Mouse (Mus musculus) bone marrow macrophage, adult 2 months (primary cell): Measurements from ENCODE around the gene Olfr481. TPM values are rescaled to one million over a fixed set of nuclear protein-coding genes. Genes with fewer than 3 reads are reported as not detected.

ENCODE experiments used
- H3K27ac ChIP-seq: 2 replicates; pipeline ENCODE4 v1.5.1; 2012; ENCODE audit warnings: low read depth, low read length; ENCODE audit not compliant: insufficient read depth
- H3K4me1 ChIP-seq: 2 replicates; pipeline ENCODE4 v1.6.1; 2012; ENCODE audit warnings: low read length; ENCODE audit not compliant: control insufficient read depth, insufficient read depth
- H3K4me3 ChIP-seq: 2 replicates; pipeline ENCODE4 v1.5.1; 2012; ENCODE audit warnings: mild to moderate bottlenecking, low read length, moderate library complexity; ENCODE audit not compliant: insufficient read depth
- CTCF ChIP-seq: IDR thresholded peaks from 2 replicates; pipeline ENCODE4 v1.5.1; 2012; ENCODE audit warnings: low read depth, mild to moderate bottlenecking, low read length, moderate library complexity
- POLR2A ChIP-seq: IDR thresholded peaks from 2 replicates; pipeline ENCODE4 v1.6.1; 2012; ENCODE audit warnings: mild to moderate bottlenecking, low read depth, low read length, borderline replicate concordance
- polyA plus RNA-seq: library from polyadenylated mRNA; stranded (reverse); fragments of >200 nt; gene quantifications from 2 replicates; pipeline ENCODE4 v1.2.4, GENCODE M21; 2012; ENCODE audit not compliant: missing spikeins, insufficient read depth, insufficient read length

The Olfr481 gene
- polyA plus RNA-seq: 0.31 TPM in 1 of 2 replicates, not detected in the other

DNA sequence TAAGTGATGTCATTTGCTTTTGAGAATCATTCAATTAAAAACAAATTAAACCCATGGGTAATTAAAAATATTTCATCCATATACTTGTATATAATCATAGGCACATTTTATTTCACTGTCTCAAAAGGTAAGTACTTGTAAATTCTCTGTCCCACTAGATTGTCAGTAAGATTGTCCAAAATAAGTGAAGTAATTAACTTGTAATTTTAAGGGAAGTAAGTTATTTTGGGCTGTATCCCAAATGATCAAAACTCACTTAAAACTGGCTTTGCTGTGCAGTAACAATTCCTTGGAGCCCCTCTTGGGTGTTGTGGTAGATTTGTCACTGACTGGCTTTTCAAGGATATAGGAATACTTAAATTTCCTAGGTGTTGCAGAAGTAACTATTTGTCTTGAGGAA is at the start of gene Olfr481:
TSS of gene Olfr481 (plus strand) at position 301 of the 400 bp plus-strand sequence.
- H3K4me1 ChIP-seq: no peaks in the 10 kb centered on the region
- no peak within 1 kb of the TSS for H3K4me3 ChIP-seq
- no peak within 1 kb of the TSS for H3K27ac ChIP-seq
- TF ChIP-seq POLR2A (no peak), CTCF (no peak)

DNA sequence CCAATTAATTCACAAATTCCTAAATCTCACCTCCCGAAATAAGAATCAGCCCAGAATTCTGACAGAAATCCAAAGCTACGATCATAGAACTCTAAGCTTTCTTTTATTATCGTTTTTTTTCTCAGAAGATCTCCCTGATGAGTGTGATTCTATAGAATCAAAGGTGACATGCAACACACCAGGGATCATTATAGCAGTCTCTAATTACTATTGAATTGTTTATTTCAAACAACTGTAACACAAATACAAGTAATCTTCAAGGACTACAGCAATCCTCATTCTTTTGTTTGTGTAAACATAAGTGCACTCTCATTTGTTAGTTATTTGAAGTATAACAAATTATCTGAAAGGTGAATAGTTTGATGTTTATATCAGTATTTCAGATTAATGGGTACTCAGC is 45.8 kb upstream of the Olfr481 start, which contains the start of gene Olfr478:
TSS of gene Olfr478 (minus strand) at position 101 of the 400 bp plus-strand sequence.
- Histone ChIP-seq H3K27ac (no peak within 1 kb of the TSS), H3K4me1 (no peaks in the 10 kb centered on the region), H3K4me3 (no peak within 1 kb of the TSS)
- TF ChIP-seq CTCF (no peak), POLR2A (no peak)

- no peak for TF ChIP-seq CTCF
- no peak for TF ChIP-seq POLR2A
- no peak within 1 kb of the TSS for H3K4me3 ChIP-seq
- no peak within 1 kb of the TSS for H3K27ac ChIP-seq
- H3K4me1 ChIP-seq: no peaks in the 10 kb centered on the region
Observed at GRCm38 (mm10) chr7:108050393-108050792, 29.3 kb upstream of the Olfr481 start, which contains the start of gene Olfr479. Gene Olfr479, plus strand, starts transcription at chr7:108050693.

- H3K27ac ChIP-seq: no peak within 1 kb of the TSS
- H3K4me3 ChIP-seq: no peak within 1 kb of the TSS
- TF ChIP-seq CTCF (no peak), POLR2A (no peak)
- H3K4me1 ChIP-seq: no peaks in the 10 kb centered on the region
Observed at GRCm38 (mm10) chr7:108067246-108067645, 12.4 kb upstream of the Olfr481 start, which contains the start of gene Olfr480. Gene Olfr480, minus strand, starts transcription at chr7:108067346.

DNA sequence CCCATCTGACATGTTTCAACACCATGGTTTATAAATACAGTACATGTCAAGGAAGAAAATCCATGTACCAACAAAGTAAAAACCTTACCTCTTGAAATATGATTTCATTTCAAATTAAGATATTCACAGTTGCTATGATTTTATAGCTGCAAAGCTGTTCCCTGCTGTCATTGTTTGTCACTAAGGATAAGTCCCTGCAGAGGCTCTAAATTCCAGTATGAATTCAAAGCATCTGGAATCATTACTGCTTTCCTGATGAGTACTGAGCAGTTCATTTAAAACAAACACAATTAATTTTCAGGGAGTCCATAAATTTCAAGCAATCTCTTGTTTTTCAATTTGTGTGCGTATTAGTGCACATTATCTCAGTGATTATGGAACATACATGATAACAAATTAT is 17.8 kb downstream of the Olfr481 start, which contains the start of gene Olfr482:
TSS of gene Olfr482 (minus strand) at position 101 of the 400 bp plus-strand sequence.
- Histone ChIP-seq H3K27ac (no peak within 1 kb of the TSS), H3K4me1 (no peaks in the 10 kb centered on the region), H3K4me3 (no peak within 1 kb of the TSS)
- TF ChIP-seq CTCF: no peak
- no peak for TF ChIP-seq POLR2A

DNA sequence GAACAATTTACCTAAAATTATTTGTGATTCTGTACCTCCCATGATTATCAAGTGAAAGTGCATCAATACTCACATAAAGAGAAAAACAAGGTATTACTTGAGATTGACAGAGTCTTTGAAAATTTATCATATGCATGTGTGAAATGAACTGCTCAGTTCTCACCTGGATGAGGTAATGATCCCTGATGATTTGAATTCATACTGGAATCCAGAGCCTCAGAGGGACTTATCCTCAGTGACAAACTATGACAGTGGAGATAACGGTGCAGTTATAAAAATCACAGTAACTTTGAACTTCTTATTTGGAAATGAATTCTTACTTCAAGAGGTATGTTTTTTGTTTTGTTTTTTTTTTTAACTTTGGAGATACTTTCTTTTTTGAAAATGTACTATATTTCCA is 20.9 kb downstream of the Olfr481 start, which contains the start of gene Olfr483:
TSS of gene Olfr483 (plus strand) at position 301 of the 400 bp plus-strand sequence.
- no peak for TF ChIP-seq CTCF
- H3K4me1 ChIP-seq: no peaks in the 10 kb centered on the region
- no peak within 1 kb of the TSS for H3K27ac ChIP-seq
- H3K4me3 ChIP-seq: no peak within 1 kb of the TSS

DNA sequence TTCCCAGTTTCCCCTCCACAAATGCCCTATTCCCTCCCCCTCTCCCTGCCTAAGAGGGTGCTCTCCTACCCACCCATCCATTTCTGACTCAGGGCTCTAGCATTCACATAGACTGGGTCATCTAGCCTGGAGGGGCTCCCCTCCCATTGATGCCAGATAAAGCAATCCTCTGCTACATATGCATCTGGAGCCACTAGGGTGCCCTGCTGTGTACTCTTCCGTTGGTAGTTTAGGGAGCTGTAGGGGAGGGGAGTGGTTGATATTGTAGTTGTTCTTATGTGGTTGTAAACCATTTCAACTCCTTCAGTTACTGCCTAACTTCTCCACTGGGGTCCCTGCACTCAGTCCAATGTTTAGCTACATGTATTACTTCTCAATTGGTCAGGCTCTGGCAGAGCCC is 41.0 kb downstream of the Olfr481 start:
- Histone ChIP-seq H3K27ac (no peak overlapping the region), H3K4me3 (no peak overlapping the region), H3K4me1 (no peaks in the 10 kb centered on the region)
- TF ChIP-seq POLR2A: no peak
- no peak for TF ChIP-seq CTCF

- TF ChIP-seq CTCF (no peak), POLR2A (no peak)
- Histone ChIP-seq H3K4me1 (no peaks in the 10 kb centered on the region), H3K27ac (no peak overlapping the region), H3K4me3 (no peak overlapping the region)
Observed at GRCm38 (mm10) chr7:108121416-108121815, 41.8 kb downstream of the Olfr481 start.

DNA sequence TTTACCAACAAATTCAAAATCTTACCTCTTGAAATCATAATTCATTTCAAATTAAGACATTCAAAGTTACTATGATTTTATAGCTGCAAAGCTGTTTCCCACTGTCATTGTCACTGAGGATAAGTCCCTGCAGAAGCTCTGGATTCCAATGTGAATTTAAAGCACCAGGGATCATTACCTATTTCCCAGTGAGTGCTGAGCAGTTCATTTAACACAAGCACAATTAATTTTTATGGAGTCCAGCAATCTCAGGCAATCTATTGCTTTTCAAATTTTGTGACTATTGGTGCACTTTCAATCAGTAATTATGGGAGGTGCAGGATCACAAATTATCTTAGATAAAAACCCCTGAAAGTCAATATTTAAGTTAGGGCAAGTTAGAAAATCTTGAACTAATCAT is 47.7 kb downstream of the Olfr481 start, which contains the start of gene Olfr484:
TSS of gene Olfr484 (minus strand) at position 101 of the 400 bp plus-strand sequence.
- Histone ChIP-seq H3K4me3 (no peak within 1 kb of the TSS), H3K27ac (no peak within 1 kb of the TSS), H3K4me1 (no peaks in the 10 kb centered on the region)
- no peak for TF ChIP-seq CTCF
- TF ChIP-seq POLR2A: no peak

Other genes starting within 250 kb of the Olfr481 start
- gene Olfr470, start 232.4 kb upstream of the Olfr481 start, polyA plus RNA-seq: not detected in 2 replicates
- not detected in 2 replicates for gene Olfr472, start 182.0 kb upstream of the Olfr481 start, polyA plus RNA-seq
- not detected in 2 replicates for gene Olfr473, start 149.4 kb upstream of the Olfr481 start, polyA plus RNA-seq
- gene Olfr474, start 125.2 kb upstream of the Olfr481 start, polyA plus RNA-seq: not detected in 2 replicates
- gene Olfr476, start 115.1 kb upstream of the Olfr481 start, polyA plus RNA-seq: not detected in 2 replicates
- gene Olfr477, start 93.2 kb upstream of the Olfr481 start, polyA plus RNA-seq: 0.29 TPM in 1 of 2 replicates, not detected in the other
- gene Olfr478, start 45.9 kb upstream of the Olfr481 start, polyA plus RNA-seq: not detected in 2 replicates
- not detected in 2 replicates for gene Olfr479, start 29.2 kb upstream of the Olfr481 start, polyA plus RNA-seq
- gene Olfr480, start 12.5 kb upstream of the Olfr481 start, polyA plus RNA-seq: not detected in 2 replicates
- gene Olfr482, start 17.7 kb downstream of the Olfr481 start, polyA plus RNA-seq: not detected in 2 replicates
- gene Olfr483, start 21.0 kb downstream of the Olfr481 start, polyA plus RNA-seq: not detected in 2 replicates
- not detected in 2 replicates for gene Olfr484, start 47.6 kb downstream of the Olfr481 start, polyA plus RNA-seq
- gene Olfr485, start 80.0 kb downstream of the Olfr481 start, polyA plus RNA-seq: not detected in 2 replicates
- not detected in 2 replicates for gene Olfr486, start 92.9 kb downstream of the Olfr481 start, polyA plus RNA-seq
- not detected in 2 replicates for gene Olfr487, start 134.8 kb downstream of the Olfr481 start, polyA plus RNA-seq
- not detected in 2 replicates for gene Olfr488, start 178.5 kb downstream of the Olfr481 start, polyA plus RNA-seq
- gene Olfr490, start 209.1 kb downstream of the Olfr481 start, polyA plus RNA-seq: not detected in 2 replicates
- gene Olfr491, start 233.6 kb downstream of the Olfr481 start, polyA plus RNA-seq: 0.87 TPM in 1 of 2 replicates, not detected in the other
- gene Olfr492, start 243.8 kb downstream of the Olfr481 start, polyA plus RNA-seq: not detected in 2 replicates